11 mouse cellular contexts compared by ENCODE assay signal in the genomic region with DNA sequence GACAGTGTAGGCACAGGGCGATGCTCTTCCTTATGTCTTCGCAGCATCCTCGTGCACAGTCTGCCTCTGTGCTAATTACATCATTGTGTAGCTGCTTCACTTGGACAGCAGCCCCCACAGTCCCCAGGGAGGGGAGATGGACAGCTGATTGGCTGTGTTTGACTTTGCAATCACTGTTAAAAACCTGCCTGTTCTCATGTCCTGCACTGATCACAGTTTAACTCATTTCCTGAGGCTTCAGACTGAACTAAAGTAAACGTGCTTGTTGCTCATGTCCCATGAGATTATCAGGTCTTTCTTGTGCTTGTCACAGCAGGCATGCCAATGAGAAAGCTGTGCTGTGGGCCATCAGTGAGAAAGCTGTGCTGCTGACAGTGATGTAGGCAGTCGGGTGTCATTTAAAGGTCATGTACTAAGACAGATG.
DNase-seq lines count a peak whose midpoint lies in the region; ATAC-seq lines count a peak whose summit lies in the region.
"Had no signal": no experiment of that assay in that cellular context is flagged by ENCODE, and none has a peak within 500 bp of the region (broad histone marks: within the 10 kb centered on the region; RNA-seq: fewer than 3 reads in every experiment).

No protein-coding gene starts in this region.

- peaks cover 12% of the 10 kb centered on the region for H3K4me1 ChIP-seq in forebrain, embryonic 16.5 days (replicated peaks; ENCODE audit: control insufficient read depth, insufficient read depth, low read length)
- peaks cover 31% of the 10 kb centered on the region for H3K4me1 ChIP-seq in midbrain, embryonic 13.5 days (replicated peaks)
- H3K4me1 ChIP-seq in intestine, embryonic 16.5 days (ENCODE audit: control insufficient read depth, insufficient read depth, low read length) = no peaks in the 10 kb centered on the region

- H3K27ac ChIP-seq in forebrain, embryonic 16.5 days (ENCODE audit: low read length) = no peak overlapping the region
- 0 out of 2 replicates have a peak overlapping the region, but pooled peaks have one; percentile 14 for H3K27ac ChIP-seq in midbrain, embryonic 13.5 days
- no peak overlapping the region for H3K27ac ChIP-seq in intestine, embryonic 16.5 days (ENCODE audit: low read length)
- H3K27ac ChIP-seq: limb, embryonic 13.5 days had no signal

- no peak overlapping the region for H3K4me3 ChIP-seq in forebrain, embryonic 16.5 days (replicated peaks; ENCODE audit: low read length)
- H3K4me3 ChIP-seq in midbrain, embryonic 13.5 days (replicated peaks) = no peak overlapping the region
- no peak overlapping the region for H3K4me3 ChIP-seq in intestine, embryonic 16.5 days (ENCODE audit: low read length)
- H3K4me3 ChIP-seq: limb, embryonic 13.5 days had no signal

- WGBS in forebrain, embryonic 16.5 days = 37% methylated on average over 5 of the region's 5 CpGs
- WGBS in midbrain, embryonic 13.5 days = 34% methylated on average over 5 of the region's 5 CpGs
- 51% methylated on average over 5 of the region's 5 CpGs for WGBS in intestine, embryonic 16.5 days

- DNase-seq in adrenal gland, postnatal 10 days = peak; percentile 1
- no peak for DNase-seq in adrenal gland, adult (ENCODE audit: inconsistent age in 2 of 2, low spot score in 1 of 2)
- peak; percentile 54 for DNase-seq in embryo, embryonic 10 days (ENCODE audit: low spot score)
- DNase-seq in lung, postnatal 14 days = no peak
- DNase-seq in MN1 (ENCODE audit: low spot score) = no peak
- DNase-seq: adrenal gland, postnatal 36 days; cerebellum, adult 9-11 months had no signal

- H3K36me3 ChIP-seq in forebrain, embryonic 16.5 days (ENCODE audit: control insufficient read depth, insufficient read depth) = no peaks in the 10 kb centered on the region
- H3K36me3 ChIP-seq in midbrain, embryonic 13.5 days = no peaks in the 10 kb centered on the region
- no peaks in the 10 kb centered on the region for H3K36me3 ChIP-seq in intestine, embryonic 16.5 days (ENCODE audit: control insufficient read depth, insufficient read depth, low read length)
- H3K36me3 ChIP-seq: limb, embryonic 13.5 days had no signal

- H3K4me2 ChIP-seq in forebrain, embryonic 16.5 days (ENCODE audit: low read length) = no peak overlapping the region
- H3K4me2 ChIP-seq in midbrain, embryonic 13.5 days (replicated peaks) = no peak overlapping the region
- no peak overlapping the region for H3K4me2 ChIP-seq in intestine, embryonic 16.5 days (ENCODE audit: low read depth, low read length)
- H3K4me2 ChIP-seq: limb, embryonic 13.5 days had no signal

- ATAC-seq in forebrain, embryonic 16.5 days = peak; percentile 77
- peak; percentile 66 for ATAC-seq in midbrain, embryonic 13.5 days
- no peak for ATAC-seq in intestine, embryonic 16.5 days

- no peaks in the 10 kb centered on the region for H3K9me3 ChIP-seq in forebrain, embryonic 16.5 days (ENCODE audit: control insufficient read depth, low read length)
- no peaks in the 10 kb centered on the region for H3K9me3 ChIP-seq in midbrain, embryonic 13.5 days
- H3K9me3 ChIP-seq in intestine, embryonic 16.5 days (ENCODE audit: control insufficient read depth, low read length) = no peaks in the 10 kb centered on the region
- H3K9me3 ChIP-seq: limb, embryonic 13.5 days had no signal

- H3K9ac ChIP-seq in forebrain, embryonic 16.5 days (replicated peaks; ENCODE audit: low read depth, low read length) = no peak overlapping the region
- H3K9ac ChIP-seq in midbrain, embryonic 13.5 days (replicated peaks) = no peak overlapping the region
- H3K9ac ChIP-seq in intestine, embryonic 16.5 days (ENCODE audit: low read depth, low read length) = no peak overlapping the region
- H3K9ac ChIP-seq: limb, embryonic 13.5 days had no signal

- no peaks in the 10 kb centered on the region for H3K27me3 ChIP-seq in forebrain, embryonic 16.5 days (replicated peaks; ENCODE audit: control insufficient read depth, insufficient read depth, low read length)
- H3K27me3 ChIP-seq in midbrain, embryonic 13.5 days = 0 out of 2 replicates have a peak, but pooled peaks cover 2% of the 10 kb centered on the region
- H3K27me3 ChIP-seq in intestine, embryonic 16.5 days (replicated peaks; ENCODE audit: control insufficient read depth, insufficient read depth, low read length) = no peaks in the 10 kb centered on the region

Comparison
In these comparisons a context has a peak if more than half of its experiments do, and no peak if none do; other contexts are left out.
1. DNase-seq: peak in adrenal gland, postnatal 10 days (single experiment) and embryo, embryonic 10 days (single experiment); none in adrenal gland, adult (0 of 2), lung, postnatal 14 days (single experiment) and MN1 (single experiment).